Mouse (Mus musculus) inflammation-experienced regulatory T-cells, adult 6 months (primary cell): ENCODE measurements around the gene Gm21149. TPM values are rescaled to one million over a fixed set of nuclear protein-coding genes. Genes with fewer than 3 reads are reported as not detected.
A peak's percentile ranks its signal among the peaks of the same experiment; 100 is the strongest.
"Not testable (repeated sequence)": the region's sequence is repeated elsewhere in the genome, so short reads cannot be mapped to it uniquely, and the experiment has no call there.

Experiments used
- ATAC-seq: one replicate; pipeline ENCODE4 v1.8.0; 2017
- polyA plus RNA-seq, 3 experiments: library from polyadenylated mRNA; unstranded; fragments of 100-300 nt; shearing (Covaris generic); gene quantifications; one replicate each; pipeline ENCODE4 v1.2.1; 2017

Gene Gm21149
- polyA plus RNA-seq, result under 1 TPM in 1 of 3 experiments, not detected in 2; 0.47 TPM

DNA sequence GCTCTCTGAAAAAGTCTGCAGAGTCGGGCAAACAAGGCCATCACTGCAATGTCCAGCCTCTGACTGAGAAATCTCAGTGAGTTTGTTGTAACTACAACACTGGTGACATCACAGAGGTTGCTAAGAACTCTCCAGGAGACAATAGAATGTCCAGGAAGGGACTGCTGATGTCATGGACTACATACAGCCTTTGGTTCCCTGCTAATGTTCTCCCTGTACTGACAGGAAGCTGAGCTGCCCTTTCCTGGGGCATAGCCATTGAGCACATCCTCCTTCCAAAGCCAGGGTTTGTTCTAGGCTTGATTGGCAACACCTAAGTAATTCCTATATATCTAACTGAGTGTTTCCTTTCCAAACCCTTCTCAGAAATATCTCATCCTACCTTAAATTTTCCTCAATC is at the start of gene Gm21149:
Gene Gm21149, minus strand, starts transcription at position 101 of the 400 bp plus-strand sequence.
- ATAC-seq, result not testable (repeated sequence)

DNA sequence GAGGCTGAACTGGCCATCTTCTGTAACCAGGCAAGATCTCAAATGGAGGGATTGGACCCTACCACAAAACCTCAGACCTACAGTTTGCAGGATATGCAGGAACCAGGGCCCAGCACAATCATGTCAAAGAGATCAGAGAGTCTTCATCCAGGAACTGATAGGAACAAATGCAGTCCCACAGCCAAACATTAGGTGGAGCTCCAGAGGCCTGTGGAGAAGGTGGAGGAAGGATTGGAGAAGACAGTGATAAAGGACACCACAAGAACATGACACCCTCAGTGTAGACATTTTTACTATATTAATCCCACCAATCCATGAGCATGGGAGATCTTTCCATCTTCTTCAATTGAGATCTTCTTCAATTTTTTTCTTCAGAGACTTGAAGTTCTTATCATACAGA is 46.1 kb upstream of the Gm21149 start:
- not testable (repeated sequence) for ATAC-seq

DNA sequence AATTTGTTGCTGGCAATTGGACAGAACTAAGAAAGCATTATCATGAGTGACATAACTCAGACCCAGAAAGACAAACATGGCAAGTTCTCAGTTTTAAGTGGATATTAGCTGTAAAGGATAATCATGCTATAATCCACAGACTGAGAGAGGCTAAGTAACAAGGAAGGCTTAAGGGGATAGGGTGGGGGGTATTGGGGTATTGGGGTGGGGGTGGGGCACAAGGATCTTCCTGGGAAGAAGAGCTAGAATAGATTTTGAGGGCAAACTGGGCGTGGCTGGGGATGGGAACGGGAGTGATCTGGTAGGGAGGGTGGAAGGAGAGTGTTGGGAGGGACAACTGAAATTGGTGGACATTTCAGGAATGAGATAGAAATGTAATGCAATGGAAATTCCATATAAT is 45.7 kb upstream of the Gm21149 start:
- not testable (repeated sequence) for ATAC-seq

DNA sequence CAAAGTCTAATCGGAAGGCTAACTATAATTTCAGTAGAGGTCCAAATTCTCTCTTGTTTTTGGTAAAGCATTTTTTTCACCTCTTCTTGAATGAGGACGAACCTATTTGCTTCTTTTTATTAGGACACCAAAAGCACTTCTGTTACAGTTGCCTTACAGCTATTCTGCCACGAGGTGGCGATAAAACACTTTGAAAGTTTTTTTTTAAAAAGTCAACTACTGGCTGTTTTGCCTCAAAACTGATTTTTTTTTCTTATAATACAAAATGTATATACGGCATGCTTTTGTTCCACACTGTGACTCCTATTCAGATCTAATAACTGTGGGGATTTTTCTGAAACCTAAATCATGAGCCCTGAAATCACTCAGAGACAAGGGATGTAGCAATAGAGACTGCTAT is 44.1 kb upstream of the Gm21149 start:
- ATAC-seq, result not testable (repeated sequence)

DNA sequence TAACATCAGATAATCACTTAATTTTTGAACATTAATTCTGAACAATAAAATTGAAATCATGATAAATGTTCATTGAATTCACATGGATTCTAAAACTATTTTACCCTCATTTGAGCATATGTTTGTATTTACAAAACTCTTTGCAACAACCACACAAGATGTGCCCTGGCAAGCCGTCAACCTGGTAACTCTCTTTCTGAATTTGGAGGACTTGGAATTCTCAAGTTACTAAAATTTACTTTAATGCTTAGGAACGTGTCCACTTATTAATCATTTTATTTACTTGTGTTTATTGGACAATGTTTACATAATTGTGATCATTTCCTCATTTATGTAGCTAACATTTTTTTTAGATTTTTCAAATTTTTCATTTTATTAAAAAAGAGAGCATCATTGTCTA is 40.8 kb upstream of the Gm21149 start:
- not testable (repeated sequence) for ATAC-seq

DNA sequence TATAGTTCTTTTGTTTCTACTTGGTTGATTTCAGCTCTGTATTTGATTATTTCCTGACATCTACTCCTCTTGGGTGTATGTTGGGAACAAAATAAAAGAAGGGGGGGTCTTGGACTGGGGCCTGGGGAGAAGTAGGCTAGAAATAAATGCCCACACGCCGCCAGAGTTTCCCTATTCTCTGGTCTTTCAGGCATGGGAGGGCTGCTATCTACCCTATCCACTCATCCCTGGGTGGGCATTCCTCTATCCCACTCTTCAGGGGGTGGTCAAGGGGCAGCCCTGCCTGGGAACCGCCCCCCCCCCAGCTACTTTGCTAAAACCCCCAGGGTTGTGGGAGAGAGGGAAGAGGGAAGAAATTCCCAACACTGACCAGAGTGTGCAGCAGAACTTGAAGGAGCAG is 35.9 kb upstream of the Gm21149 start:
- ATAC-seq, result not testable (repeated sequence)

DNA sequence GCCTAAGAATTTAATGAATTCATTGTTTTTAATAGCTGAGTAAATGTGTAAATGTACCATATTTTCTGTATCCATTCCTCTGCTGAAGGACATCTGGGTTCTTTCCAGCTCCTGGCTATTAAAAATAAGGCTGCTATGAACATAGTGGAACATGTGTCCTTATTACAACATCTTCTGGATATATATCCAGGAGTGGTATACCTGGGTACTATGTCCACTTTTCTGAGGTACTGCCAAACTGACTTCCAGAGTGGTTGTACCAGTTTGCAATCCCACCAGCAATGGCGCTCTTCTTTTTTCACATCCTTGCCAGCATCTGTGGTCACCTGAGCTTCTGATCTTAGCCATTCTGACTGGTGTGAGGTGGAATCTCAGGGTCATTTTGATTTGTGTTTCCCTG is 33.6 kb upstream of the Gm21149 start:
- ATAC-seq, result not testable (repeated sequence)

DNA sequence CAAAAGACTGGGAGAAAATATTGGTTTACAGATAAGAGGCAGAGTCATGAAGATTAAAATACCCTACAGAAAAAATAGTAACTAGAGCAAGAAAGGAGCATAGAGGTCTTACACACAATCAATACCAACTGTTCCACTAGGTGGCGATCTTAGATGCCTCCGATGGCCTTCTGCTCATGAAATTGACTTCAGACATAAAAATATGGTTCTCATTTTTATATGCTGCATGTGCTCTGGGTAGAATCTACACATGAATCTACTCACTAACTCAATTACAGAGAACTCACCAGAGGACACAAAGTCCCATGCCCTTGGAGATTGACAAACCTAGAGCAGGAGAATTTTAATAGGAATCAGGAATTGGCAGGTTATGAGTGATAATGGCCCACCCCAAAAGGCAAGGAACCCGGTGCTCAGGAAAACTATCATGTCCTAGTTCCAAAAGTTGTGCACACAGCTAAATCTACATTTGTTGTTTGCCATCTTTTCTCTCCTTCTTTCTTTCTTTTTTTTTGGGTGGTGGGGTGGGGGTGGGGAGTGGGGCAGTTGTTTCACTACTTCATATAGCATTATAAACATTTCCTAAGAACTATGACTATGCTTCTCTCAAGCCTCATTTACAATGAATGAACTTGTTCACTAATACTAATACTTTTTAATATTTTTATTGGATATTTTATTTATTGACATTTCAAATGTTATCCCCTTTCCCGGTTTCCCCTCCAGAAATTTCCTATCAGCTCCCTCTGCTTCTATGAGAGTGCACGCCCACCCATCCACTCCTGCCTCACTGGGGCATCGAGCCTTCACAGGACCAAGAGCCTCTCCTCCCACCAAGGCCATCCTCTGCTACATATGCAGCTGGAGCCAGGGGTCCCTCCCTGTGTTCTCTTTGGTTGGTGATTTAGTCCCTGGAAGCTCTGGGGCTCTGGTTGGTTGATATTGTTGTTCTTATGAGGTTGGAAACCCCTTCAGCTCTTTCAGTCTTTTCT is 32.4 kb upstream of the Gm21149 start:
- not testable (repeated sequence) for ATAC-seq

DNA sequence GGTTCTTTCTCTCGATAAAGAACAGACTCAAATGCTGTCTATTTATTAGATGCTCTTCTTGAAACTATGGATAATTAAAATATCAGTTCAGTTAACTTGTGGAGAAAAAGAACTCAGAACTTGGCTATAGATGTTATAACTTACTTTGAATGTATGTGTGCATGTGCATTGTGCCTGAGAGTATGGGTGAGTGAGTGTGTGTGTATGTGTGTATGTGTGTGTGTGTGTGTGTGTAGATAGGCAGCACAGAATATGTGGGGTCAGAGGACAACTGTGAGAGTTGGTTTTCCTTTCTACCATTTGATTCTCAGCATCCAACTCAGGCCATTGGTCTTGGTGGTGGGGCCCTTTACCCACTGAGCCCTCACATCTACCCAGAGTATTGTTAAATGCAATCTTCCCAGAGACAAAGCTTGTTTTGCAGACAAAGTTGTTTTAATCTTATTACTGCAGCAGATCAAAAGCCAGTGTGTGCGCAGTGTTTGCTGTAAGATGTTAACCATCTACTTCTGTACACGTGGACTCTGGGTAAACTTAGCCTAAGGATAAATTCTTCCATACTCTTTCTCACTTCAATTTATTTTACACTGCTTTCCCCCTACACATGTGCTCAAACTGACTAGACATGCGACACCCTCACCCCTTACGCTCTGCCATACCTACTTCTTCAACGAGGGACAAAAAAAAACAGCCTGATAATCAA is 31.6 kb upstream of the Gm21149 start:
- ATAC-seq, result not testable (repeated sequence)

DNA sequence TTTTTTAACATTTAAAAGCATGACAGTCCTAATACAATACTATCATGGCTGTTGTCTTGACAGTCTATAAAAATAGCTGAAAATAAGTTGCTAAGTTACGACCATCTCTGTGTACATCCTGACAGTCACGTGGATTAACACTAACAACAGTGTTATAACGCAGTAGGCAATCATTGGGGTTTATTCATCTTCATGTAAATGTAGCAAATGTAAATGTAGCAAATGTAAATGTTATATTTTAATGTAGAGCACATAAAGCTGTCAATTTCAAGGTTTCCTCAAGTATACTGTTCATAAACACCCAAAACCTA is 30.9 kb upstream of the Gm21149 start:
- no peak for ATAC-seq

DNA sequence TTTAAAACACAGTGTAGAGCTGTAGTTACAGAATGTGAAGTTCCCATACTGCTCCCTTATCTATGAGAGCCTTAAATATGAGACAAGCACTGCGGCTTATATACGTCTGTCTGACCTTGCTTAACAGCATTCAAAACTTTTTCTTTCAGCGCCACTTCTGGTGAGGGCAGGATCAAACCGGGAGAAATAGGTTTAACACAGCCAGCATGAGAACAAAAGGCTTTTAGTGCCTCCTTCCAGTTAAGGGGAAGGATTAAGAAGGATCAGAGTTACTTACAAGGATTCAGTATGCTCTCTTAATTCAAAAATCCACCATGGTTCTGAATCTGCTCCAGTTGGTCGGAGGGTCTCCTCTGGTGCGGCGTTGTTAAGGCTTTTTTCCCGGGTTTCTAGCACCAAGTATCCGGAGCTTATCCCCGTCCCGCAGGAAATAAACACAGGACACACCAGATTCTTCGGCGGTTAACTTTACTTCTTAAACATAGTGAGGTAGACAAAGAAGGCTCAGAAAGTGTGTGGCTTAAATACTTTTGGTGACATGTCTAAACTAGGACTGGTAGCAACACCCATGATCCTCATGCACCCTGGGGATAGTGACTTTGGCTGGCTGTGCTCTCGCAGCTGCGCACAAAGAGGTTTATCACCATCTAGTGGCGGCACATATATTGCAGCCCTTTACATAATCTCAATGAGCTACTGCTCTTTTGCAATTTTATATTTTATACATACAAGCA is 30.4 kb upstream of the Gm21149 start:
- ATAC-seq, result peak; percentile 58

DNA sequence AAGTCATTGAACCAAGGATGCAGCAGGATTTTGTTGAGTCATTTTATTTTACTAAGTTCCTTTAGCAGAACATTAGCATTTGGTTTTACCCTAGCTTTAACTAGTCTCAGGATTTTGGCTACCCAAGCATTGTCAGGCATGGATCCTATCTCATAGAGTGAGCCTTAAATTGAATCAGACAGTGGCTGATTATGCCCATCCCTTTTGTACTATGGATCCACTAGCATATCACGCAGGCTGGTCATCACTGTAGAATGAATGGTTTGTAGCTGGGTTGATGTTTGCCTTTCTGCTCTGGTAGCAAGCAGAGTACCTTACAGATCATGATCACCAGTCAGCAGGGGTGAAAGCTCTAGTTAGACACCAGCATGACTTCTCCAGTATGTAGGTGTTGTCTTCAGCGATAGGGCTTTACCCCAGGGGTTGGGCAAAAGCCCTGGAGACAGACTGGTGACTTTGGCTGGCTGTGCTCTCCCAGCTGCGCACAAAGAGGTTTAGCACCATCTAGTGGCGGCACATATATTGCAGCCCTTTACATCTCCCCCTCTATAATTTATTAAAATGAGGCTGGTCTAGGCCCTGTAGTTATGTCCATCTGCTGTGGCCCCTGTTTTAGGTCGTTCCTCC is 22.6 kb upstream of the Gm21149 start:
- ATAC-seq, result not testable (repeated sequence)

DNA sequence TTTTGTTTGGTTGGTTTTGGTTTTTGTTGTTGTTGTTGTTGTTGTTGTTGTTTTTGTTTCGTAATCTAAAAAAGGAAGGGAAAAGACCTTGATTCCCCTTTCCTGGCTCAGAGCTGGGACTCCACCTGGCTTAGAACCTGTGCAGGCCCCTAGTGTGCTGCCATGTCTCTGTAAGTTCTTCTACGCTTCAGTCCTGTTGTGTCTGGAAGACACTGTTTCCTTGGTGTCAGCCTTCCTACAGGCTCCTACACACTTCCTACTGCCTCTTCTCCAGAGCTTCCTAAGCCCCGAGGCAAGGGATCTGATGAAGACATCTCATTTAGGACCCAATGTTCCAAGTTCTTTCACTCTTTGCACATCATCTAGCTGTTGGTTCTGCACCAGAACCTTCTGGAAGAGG is 22.0 kb upstream of the Gm21149 start:
- not testable (repeated sequence) for ATAC-seq

DNA sequence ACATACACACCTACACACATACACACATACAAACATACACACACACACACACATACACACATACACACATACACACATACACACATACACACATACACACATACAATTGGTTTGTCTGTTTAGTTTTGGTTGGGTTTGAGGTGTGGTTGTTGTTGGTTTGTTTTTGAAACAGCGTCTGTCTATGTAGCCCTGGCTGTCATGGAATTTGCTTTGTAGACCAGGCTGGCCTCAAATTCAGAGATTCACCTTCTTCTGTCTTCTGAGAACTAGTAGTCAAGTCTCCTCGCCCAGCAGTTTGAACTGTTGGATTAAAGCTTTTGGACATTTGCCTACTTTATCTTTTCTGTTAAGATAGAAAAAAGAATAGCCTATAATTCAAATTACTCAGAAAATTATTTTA is 14.6 kb upstream of the Gm21149 start:
- ATAC-seq, result not testable (repeated sequence)

DNA sequence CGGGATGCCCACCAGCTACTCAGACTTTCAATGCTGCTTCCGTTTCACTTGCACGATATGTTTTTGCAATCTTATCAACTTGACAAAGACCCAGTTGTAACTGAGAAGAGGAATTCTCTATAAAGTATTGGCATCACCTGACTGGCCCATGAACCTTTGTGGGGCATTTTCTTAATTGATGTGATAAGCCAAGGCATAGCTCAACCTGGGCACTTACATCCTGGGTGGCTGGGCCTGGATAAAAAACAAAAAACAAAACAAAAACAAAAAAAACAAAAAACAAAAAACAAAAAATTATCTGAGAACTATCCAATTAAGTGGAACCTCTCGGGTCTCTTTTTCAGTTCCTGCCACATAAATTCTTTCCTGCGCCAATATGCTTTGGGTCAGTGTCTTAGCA is 12.4 kb upstream of the Gm21149 start:
- no peak for ATAC-seq

DNA sequence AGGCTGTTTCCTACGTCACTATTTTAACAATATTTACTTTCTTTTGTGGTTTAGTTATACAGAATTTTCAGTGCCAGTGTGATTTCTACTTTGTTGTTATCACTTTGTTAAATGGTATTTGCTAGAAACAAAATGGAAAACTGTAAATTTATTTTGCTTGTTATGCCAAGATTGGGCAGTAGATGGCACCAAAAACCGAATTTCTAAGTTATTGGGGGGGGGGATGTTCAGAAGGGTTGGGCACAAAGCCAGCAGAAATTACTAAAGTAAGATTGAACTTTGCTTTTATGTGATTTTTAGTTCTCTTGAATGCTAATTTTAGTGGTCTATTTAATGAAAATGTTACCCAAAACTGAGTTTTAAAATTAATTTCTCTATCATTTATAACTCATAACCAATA is 8.3 kb upstream of the Gm21149 start:
- not testable (repeated sequence) for ATAC-seq

DNA sequence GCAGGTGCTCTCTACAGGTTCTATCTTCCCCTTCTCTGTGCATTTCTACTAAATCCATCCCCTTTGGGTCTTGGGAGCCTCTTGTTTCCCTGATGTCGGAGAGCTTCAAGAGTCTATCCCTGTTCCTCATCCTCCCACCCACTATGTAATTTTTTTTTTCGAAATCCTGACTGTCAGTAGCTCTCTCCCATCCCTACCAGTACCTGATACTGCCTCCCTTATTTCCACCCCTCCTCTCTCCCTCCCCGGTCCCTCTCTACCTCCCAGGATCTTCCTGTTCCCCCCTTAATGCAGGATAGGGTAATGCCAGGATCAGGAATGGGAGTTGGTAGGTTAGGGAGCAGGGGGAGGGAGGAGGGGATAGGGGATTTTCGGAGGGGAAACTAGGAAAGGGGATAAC is 7.3 kb upstream of the Gm21149 start:
- not testable (repeated sequence) for ATAC-seq

DNA sequence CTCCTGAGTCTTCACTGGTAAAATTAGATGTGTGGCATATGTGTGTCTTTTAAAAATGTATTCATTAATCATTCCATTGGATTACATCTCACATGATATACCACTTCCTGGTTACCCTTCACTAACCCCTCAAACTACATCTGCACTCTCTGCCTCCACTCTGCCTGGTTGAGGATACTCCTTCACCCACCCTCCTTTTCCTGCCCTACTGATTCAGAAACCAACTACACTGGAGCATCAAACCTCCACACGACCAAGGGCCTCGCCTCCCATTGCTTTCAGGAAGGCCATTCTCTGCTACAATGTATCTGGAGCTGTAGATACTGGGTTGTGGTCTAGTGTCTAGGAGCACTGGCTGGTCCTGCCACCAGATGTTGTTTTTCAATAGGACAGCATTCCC is 6.5 kb upstream of the Gm21149 start:
- ATAC-seq, result not testable (repeated sequence)

DNA sequence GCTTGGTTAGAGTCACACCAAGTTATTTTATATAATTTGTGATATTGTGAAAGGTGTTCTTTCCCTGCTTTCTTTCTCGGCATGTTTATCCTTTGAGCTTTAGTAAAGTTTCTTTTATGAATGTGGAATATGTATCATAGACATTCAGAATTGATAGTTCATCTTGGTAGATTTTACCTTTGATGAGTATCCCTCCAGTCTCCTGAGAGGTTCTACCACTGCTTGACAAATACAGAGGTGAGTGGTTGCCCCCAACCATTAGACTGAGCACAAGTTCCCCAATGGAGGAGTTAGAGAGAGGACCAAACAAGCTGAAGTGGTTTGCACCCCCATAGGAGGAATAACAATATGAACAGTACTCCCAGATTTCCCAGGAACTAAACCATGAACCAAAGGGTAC is 6.2 kb downstream of the Gm21149 start:
- not testable (repeated sequence) for ATAC-seq

DNA sequence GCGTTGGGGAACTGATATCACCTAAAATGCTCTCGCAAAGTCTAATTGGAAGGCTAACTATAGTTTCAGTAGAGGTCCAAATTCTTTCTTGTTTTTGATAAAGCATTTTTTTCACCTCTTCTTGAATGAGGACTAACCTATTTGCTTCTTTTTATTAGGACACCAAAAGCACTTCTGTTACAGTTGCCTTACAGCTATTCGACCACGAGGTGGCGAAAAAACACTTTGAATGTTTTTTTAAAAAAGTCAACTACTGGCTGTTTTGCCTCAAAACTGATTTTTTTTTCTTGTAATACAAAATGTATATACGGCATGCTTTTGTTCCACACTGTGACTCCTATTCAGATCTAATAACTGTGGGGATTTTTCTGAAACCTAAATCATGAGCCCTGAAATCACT is 8.6 kb downstream of the Gm21149 start:
- not testable (repeated sequence) for ATAC-seq

DNA sequence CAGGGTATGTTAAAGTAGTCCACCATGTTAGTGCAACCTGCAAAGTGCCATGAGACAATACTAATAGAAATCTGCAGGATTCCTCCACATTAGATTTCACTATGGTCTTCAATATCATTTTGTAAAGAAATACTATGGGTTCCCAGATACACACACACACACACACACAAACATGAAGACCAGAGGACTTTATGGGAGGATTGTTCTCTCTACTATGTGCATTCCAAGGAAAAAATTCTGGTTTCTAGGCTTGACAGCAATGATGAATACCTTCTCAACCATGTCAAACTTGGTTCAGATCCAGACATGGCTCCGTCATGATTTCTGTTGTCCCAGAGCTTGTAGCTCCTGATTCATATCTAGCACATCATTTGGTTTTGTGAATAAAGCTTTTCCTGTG is 10.1 kb downstream of the Gm21149 start:
- not testable (repeated sequence) for ATAC-seq

DNA sequence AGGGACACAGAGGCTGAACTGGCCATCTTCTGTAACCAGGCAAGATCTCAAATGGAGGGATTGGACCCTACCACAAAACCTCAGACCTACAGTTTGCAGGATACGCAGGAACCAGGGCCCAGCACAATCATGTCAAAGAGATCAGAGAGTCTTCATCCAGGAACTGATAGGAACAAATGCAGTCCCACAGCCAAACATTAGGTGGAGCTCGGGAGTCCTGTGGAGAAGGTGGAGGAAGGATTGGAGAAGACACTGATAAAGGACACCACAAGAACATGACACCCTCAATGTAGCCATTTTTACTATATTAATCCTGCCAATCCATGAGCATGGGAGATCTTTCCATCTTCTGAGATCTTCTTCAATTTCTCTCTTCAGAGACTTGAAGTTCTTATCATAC is 12.8 kb downstream of the Gm21149 start:
- ATAC-seq, result not testable (repeated sequence)
